Mouse (Mus musculus) stomach, postnatal 0 days (tissue): ENCODE results near the gene Pde6b. TPM values are rescaled to one million over a fixed set of nuclear protein-coding genes. Genes with fewer than 3 reads are reported as not detected.
A peak's percentile ranks its signal among the peaks of the same experiment; 100 is the strongest.

Source experiments
- ATAC-seq: fragments of 200-750 bp; cut with Nextera tagmentation; 2 replicates; pipeline ENCODE4 v1.8.0; 2017; ENCODE audit not compliant: low FRiP score, low TSS enrichment
- DNase-seq: peaks from one replicate; pipeline ENCODE4 v3.0.0-alpha.2; 2016; ENCODE audit warnings: low spot score
- H3K27ac ChIP-seq: fragments of 300-500 bp; sonication (generic); replicated peaks from 2 replicates; pipeline ENCODE4 v1.5.1; 2014; ENCODE audit warnings: mild to moderate bottlenecking, control low read depth
- H3K27me3 ChIP-seq: fragments of 300-500 bp; sonication (generic); 2 replicates; pipeline ENCODE4 v1.6.1; 2014; ENCODE audit warnings: low read length; ENCODE audit not compliant: control insufficient read depth, insufficient read depth
- H3K36me3 ChIP-seq: fragments of 300-500 bp; sonication (generic); 2 replicates; pipeline ENCODE4 v1.6.1; 2014; ENCODE audit warnings: low read length, mixed read lengths; ENCODE audit not compliant: control insufficient read depth, insufficient read depth
- H3K4me1 ChIP-seq: fragments of 300-500 bp; sonication (generic); replicated peaks from 2 replicates; pipeline ENCODE4 v1.6.1; 2014; ENCODE audit warnings: antibody characterized with exemption; ENCODE audit not compliant: control insufficient read depth, insufficient read depth
- H3K4me2 ChIP-seq: fragments of 300-500 bp; sonication (generic); replicated peaks from 2 replicates; pipeline ENCODE4 v1.6.1; 2014; ENCODE audit warnings: low read depth, mild to moderate bottlenecking, control low read depth, moderate library complexity
- H3K4me3 ChIP-seq: fragments of 300-500 bp; sonication (generic); 2 replicates; pipeline ENCODE4 v1.5.1; 2014; ENCODE audit warnings: low read depth, low read length, control low read depth
- H3K9ac ChIP-seq: fragments of 300-500 bp; sonication (generic); 2 replicates; pipeline ENCODE4 v1.6.1; 2014; ENCODE audit warnings: mild to moderate bottlenecking, low read length, control low read depth, mixed read lengths
- H3K9me3 ChIP-seq: fragments of 300-500 bp; sonication (generic); 2 replicates; pipeline ENCODE4 v1.6.1; 2016; ENCODE audit warnings: low read length; ENCODE audit not compliant: control insufficient read depth
- CTCF ChIP-seq: IDR thresholded peaks from 2 replicates; pipeline ENCODE4 v1.5.1; 2016; ENCODE audit warnings: antibody characterized with exemption, low read depth, mild to moderate bottlenecking, moderate library complexity
- EP300 ChIP-seq: optimal IDR thresholded peaks from 2 replicates; pipeline ENCODE3; 2016; ENCODE audit warnings: antibody characterized with exemption
- WGBS: fragments of 180-500 bp; shearing (Covaris S2); extraction: QIAGEN DNeasy Blood & Tissue Kit; methylation state at CpG from one replicate; pipeline ENCODE4 v1.1.7; 2014; 5-methylcytosine and 5-hydroxymethylcytosine counted together
- polyA plus RNA-seq: library from polyadenylated mRNA; unstranded; fragments of >200 nt; fragmentation: Nextera tagmentation; extraction: Ambion mirVana; gene quantifications from 2 replicates; pipeline ENCODE4 v1.2.1, GENCODE M21; 2015

Gene Pde6b
- polyA plus RNA-seq, 1 experiment from 2014 or later = 0.12 TPM

GRCm38 (mm10) chr5:108448785-108449668, 60.8 kb downstream of the Pde6b start, which contains the start of gene Mfsd7a:
Gene Mfsd7a, minus strand, starts transcription at chr5:108448891.
- Histone ChIP-seq H3K36me3 (no peaks in the 10 kb centered on the region), H3K4me1 (no peaks in the 10 kb centered on the region; the same call in 1 of the 2 replicates), H3K27me3 (no peaks in the 10 kb centered on the region), H3K4me2 (peak within 1 kb of the TSS; percentile 66), H3K27ac (peak within 1 kb of the TSS; percentile 67), H3K9ac (peak within 1 kb of the TSS; percentile 59), H3K9me3 (no peaks in the 10 kb centered on the region), H3K4me3 (peak within 1 kb of the TSS; percentile 39)
- peak; percentile 81 for DNase-seq
- peak; percentile 26 for TF ChIP-seq CTCF
- TF ChIP-seq EP300 = no peak
- 10% methylated on average over 24 of the region's 24 CpGs for WGBS
- ATAC-seq = peak; percentile 94

- Histone ChIP-seq H3K27me3 (no peaks in the 10 kb centered on the region), H3K4me3 (no peak overlapping the region), H3K4me1 (no peaks in the 10 kb centered on the region; the same call in 1 of the 2 replicates), H3K4me2 (no peak overlapping the region), H3K36me3 (no peaks in the 10 kb centered on the region), H3K27ac (no peak overlapping the region), H3K9ac (no peak overlapping the region), H3K9me3 (no peaks in the 10 kb centered on the region)
- TF ChIP-seq CTCF = no peak
- no peak for TF ChIP-seq EP300
- DNase-seq = no peak
- no peak for ATAC-seq
- WGBS = 71% methylated on average over 8 of the region's 8 CpGs
Observed at GRCm38 (mm10) chr5:108450837-108451540, 62.8 kb downstream of the Pde6b start.

- no peak overlapping the region for H3K27ac ChIP-seq
- H3K4me3 ChIP-seq = no peak overlapping the region
- H3K9ac ChIP-seq = no peak overlapping the region
- H3K4me2 ChIP-seq = no peak overlapping the region
- H3K9me3 ChIP-seq = no peaks in the 10 kb centered on the region
- TF ChIP-seq EP300 (no peak), CTCF (no peak)
- WGBS = 86% methylated on average over 1 of the region's 1 CpGs
- ATAC-seq (no peak), DNase-seq (no peak)
- no peaks in the 10 kb centered on the region; the same call in 1 of the 2 replicates for H3K4me1 ChIP-seq
- no peaks in the 10 kb centered on the region for H3K27me3 ChIP-seq
- H3K36me3 ChIP-seq = no peaks in the 10 kb centered on the region
Observed at GRCm38 (mm10) chr5:108451611-108452010, 63.4 kb downstream of the Pde6b start.

GRCm38 (mm10) chr5:108452422-108452821, 64.2 kb downstream of the Pde6b start:
- 82% methylated on average over 1 of the region's 1 CpGs for WGBS
- H3K27me3 ChIP-seq = no peaks in the 10 kb centered on the region
- H3K27ac ChIP-seq = no peak overlapping the region

GRCm38 (mm10) chr5:108454094-108454493, 65.9 kb downstream of the Pde6b start:
- Histone ChIP-seq H3K4me3 (no peak overlapping the region), H3K27me3 (no peaks in the 10 kb centered on the region), H3K4me1 (no peaks in the 10 kb centered on the region; the same call in 1 of the 2 replicates), H3K9ac (no peak overlapping the region), H3K27ac (no peak overlapping the region), H3K36me3 (no peaks in the 10 kb centered on the region), H3K4me2 (no peak overlapping the region), H3K9me3 (no peaks in the 10 kb centered on the region)
- TF ChIP-seq EP300 (no peak), CTCF (no peak)
- DNase-seq = no peak
- WGBS = 46% methylated on average over 3 of the region's 3 CpGs
- no peak for ATAC-seq

More at GRCm38 (mm10) chr5:108452422-108452821, 64.2 kb downstream of the Pde6b start:
- Histone ChIP-seq H3K4me1 (no peaks in the 10 kb centered on the region; the same call in 1 of the 2 replicates), H3K36me3 (no peaks in the 10 kb centered on the region), H3K9me3 (no peaks in the 10 kb centered on the region), H3K9ac (no peak overlapping the region), H3K4me2 (no peak overlapping the region), H3K4me3 (no peak overlapping the region)
- ATAC-seq (no peak), DNase-seq (no peak)
- TF ChIP-seq CTCF = no peak
- TF ChIP-seq EP300 = no peak
